In the genomic region with DNA sequence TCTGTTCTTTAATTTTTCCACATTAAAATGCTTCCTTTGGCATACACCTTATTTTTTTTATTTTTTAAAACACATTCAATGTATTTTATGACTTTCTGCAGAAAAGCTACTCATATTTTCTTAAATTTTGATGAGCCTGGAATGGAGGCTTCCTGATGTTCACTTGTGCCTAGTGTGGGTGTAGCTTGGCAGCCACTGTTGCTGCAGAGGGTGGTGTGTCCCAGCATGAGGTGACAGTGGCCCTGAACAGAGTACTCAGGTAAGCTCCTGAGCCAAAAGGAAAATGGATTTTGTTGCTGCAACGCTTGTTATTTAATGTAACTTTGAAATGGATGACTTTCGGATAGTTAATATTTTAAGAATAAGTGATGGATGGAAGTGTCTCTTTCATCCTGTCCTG, we compare ENCODE assay signal across 28 mouse cellular contexts.
A peak's percentile ranks its signal among the peaks of the same experiment; 100 is the strongest.
DNase-seq lines count a peak whose midpoint lies in the region; ATAC-seq lines count a peak whose summit lies in the region.
"Had no signal": no experiment of that assay in that cellular context is flagged by ENCODE, and none has a peak within 500 bp of the region (broad histone marks: within the 10 kb centered on the region; RNA-seq: fewer than 3 reads in every experiment).

No protein-coding gene starts in this region.

- H3K9me3 ChIP-seq in midbrain, embryonic 15.5 days: no peaks in the 10 kb centered on the region
- no peaks in the 10 kb centered on the region for H3K9me3 ChIP-seq in midbrain, embryonic 11.5 days (ENCODE audit: control insufficient read depth, low read length)
- H3K9me3 ChIP-seq: embryonic facial prominence, embryonic 13.5 days; embryonic facial prominence, embryonic 15.5 days; forebrain, embryonic 10.5 days; forebrain, embryonic 12.5 days; G1E had no signal

- WGBS in midbrain, embryonic 15.5 days: 91% methylated on average over 2 of the region's 2 CpGs
- 91% methylated on average over 2 of the region's 2 CpGs for WGBS in midbrain, embryonic 11.5 days

- H3K4me2 ChIP-seq in midbrain, embryonic 15.5 days: no peak overlapping the region
- H3K4me2 ChIP-seq in midbrain, embryonic 11.5 days: no peak overlapping the region
- H3K4me2 ChIP-seq: embryonic facial prominence, embryonic 13.5 days; embryonic facial prominence, embryonic 15.5 days; forebrain, embryonic 12.5 days had no signal

- H3K36me3 ChIP-seq in midbrain, embryonic 15.5 days (replicated peaks): no peaks in the 10 kb centered on the region
- no peaks in the 10 kb centered on the region for H3K36me3 ChIP-seq in midbrain, embryonic 11.5 days (ENCODE audit: control insufficient read depth, insufficient read depth, low read length)
- H3K36me3 ChIP-seq: embryonic facial prominence, embryonic 13.5 days; embryonic facial prominence, embryonic 15.5 days; forebrain, embryonic 10.5 days; forebrain, embryonic 12.5 days; G1E had no signal

- no peak overlapping the region for H3K9ac ChIP-seq in midbrain, embryonic 15.5 days
- H3K9ac ChIP-seq in midbrain, embryonic 11.5 days (ENCODE audit: low read length): no peak overlapping the region
- H3K9ac ChIP-seq: embryonic facial prominence, embryonic 13.5 days; embryonic facial prominence, embryonic 15.5 days; forebrain, embryonic 12.5 days had no signal

- ATAC-seq in frontal cortex, adult (ENCODE audit: low TSS enrichment): peak; percentile 89
- no peak for ATAC-seq in midbrain, embryonic 15.5 days (replicated peaks)
- no peak for ATAC-seq in midbrain, embryonic 11.5 days (ENCODE audit: low FRiP score)
- ATAC-seq: activated CD4-positive, CD25-positive, alpha-beta regulatory T cell, adult 4 months; CD4-positive, CD25-positive, alpha-beta regulatory T cell, adult 4 months; forebrain, embryonic 14.5 days; forebrain, embryonic 16.5 days; Patski had no signal

- H3K4me1 ChIP-seq in midbrain, embryonic 15.5 days: 0 out of 2 replicates have a peak, but pooled peaks cover 2% of the 10 kb centered on the region
- H3K4me1 ChIP-seq in midbrain, embryonic 11.5 days (ENCODE audit: control insufficient read depth, insufficient read depth, low read length): 0 out of 2 replicates have a peak, but pooled peaks cover 3% of the 10 kb centered on the region
- H3K4me1 ChIP-seq: embryonic facial prominence, embryonic 13.5 days; embryonic facial prominence, embryonic 15.5 days; forebrain, embryonic 12.5 days had no signal

- no peak for DNase-seq in frontal cortex, postnatal 10 days (ENCODE audit: low spot score in 2 of 2)
- no peak for DNase-seq in midbrain, embryonic 11.5 days (ENCODE audit: low spot score, missing footprints)
- DNase-seq in brain, adult 2 months (ENCODE audit: low read depth, low spot score): peak; percentile 57
- DNase-seq: adrenal gland, adult 8-10 months; adrenal gland, postnatal 14 days; adrenal gland, postnatal 36 days; B cell, adult 2 months; cerebellum, adult 11 months; cerebellum, adult 18-20 months; cerebellum, adult 8-10 months; cerebellum, adult 9-11 months; cerebellum, postnatal 14 days; cerebellum, postnatal 36 days; embryo, embryonic 11 days had no signal

- no peaks in the 10 kb centered on the region for H3K27me3 ChIP-seq in midbrain, embryonic 15.5 days (replicated peaks)
- no peaks in the 10 kb centered on the region for H3K27me3 ChIP-seq in midbrain, embryonic 11.5 days (ENCODE audit: control insufficient read depth, insufficient read depth, low read length)
- H3K27me3 ChIP-seq: CH12.LX; embryonic facial prominence, embryonic 13.5 days; embryonic facial prominence, embryonic 15.5 days; forebrain, embryonic 12.5 days had no signal

- H3K4me3 ChIP-seq in midbrain, embryonic 15.5 days: no peak overlapping the region
- no peak overlapping the region for H3K4me3 ChIP-seq in midbrain, embryonic 11.5 days (ENCODE audit: low read depth, low read length)
- H3K4me3 ChIP-seq: embryonic facial prominence, embryonic 13.5 days; embryonic facial prominence, embryonic 15.5 days; erythroblast, embryonic 14.5 days; forebrain, embryonic 10.5 days; forebrain, embryonic 12.5 days had no signal

- peak overlapping the region; percentile 38 for H3K27ac ChIP-seq in midbrain, embryonic 15.5 days
- H3K27ac ChIP-seq in midbrain, embryonic 11.5 days (ENCODE audit: low read depth, low read length): no peak overlapping the region
- H3K27ac ChIP-seq: embryonic facial prominence, embryonic 13.5 days; embryonic facial prominence, embryonic 15.5 days; forebrain, embryonic 10.5 days; forebrain, embryonic 12.5 days had no signal
